In the genomic region with DNA sequence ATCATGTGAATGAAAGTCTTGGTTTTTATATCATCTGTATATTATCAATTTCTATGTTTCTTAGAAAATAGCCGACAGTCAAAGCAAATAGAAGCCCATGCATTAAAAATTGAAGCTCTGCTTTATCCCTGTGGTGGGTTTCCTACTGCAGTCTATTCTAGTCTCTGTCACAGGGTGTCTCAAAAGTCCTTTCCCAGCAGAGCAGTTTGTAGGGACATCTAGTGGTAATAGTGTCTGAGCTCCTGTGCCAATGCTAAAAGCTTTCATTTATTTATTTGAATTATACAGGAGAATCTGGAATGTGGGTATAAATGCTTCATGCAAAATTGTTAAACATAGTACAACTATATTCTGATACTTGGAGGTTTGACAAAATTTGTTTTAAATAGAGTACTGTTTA, we compare ENCODE assay signal across 15 mouse cellular contexts. TPM values are rescaled to one million over a fixed set of nuclear protein-coding genes. Genes with fewer than 3 reads are reported as not detected.
DNase-seq lines count a peak whose midpoint lies in the region; ATAC-seq and TF ChIP-seq lines count a peak whose summit lies in the region.
"Had no signal": no experiment of that assay in that cellular context is flagged by ENCODE, and none has a peak within 500 bp of the region (broad histone marks: within the 10 kb centered on the region; RNA-seq: fewer than 3 reads in every experiment).

No protein-coding gene starts in this region.

- no peak for TF ChIP-seq EP300 in heart, adult 2 months (IDR thresholded peaks at IDR 0.05; ENCODE audit: insufficient read depth, low read depth, low read length)

- no peaks in the 10 kb centered on the region for H3K79me2 ChIP-seq in heart, adult 2 months (replicated peaks; ENCODE audit: control insufficient read depth, insufficient read depth, low read length)

- no peak for ATAC-seq in lung, embryonic 14.5 days (ENCODE audit: insufficient read depth)
- no peak for ATAC-seq in embryonic facial prominence, embryonic 14.5 days (ENCODE audit: low read depth)

- H3K27ac ChIP-seq in heart, adult 2 months, result no peak overlapping the region
- no peak overlapping the region for H3K27ac ChIP-seq in lung, embryonic 14.5 days (ENCODE audit: low read depth)
- no peak overlapping the region for H3K27ac ChIP-seq in embryonic facial prominence, embryonic 14.5 days (replicated peaks; ENCODE audit: low read depth, low read length)
- H3K27ac ChIP-seq: limb, embryonic 13.5 days; macrophage had no signal

- H3K36me3 ChIP-seq in heart, adult 2 months (ENCODE audit: control insufficient read depth, insufficient read depth, low read length), result no peaks in the 10 kb centered on the region
- no peaks in the 10 kb centered on the region for H3K36me3 ChIP-seq in lung, embryonic 14.5 days (ENCODE audit: insufficient read depth)
- no peaks in the 10 kb centered on the region for H3K36me3 ChIP-seq in embryonic facial prominence, embryonic 14.5 days (ENCODE audit: control insufficient read depth, insufficient read depth, low read length)
- H3K36me3 ChIP-seq: limb, embryonic 13.5 days had no signal

- H3K27me3 ChIP-seq in heart, adult 2 months (ENCODE audit: control insufficient read depth, insufficient read depth, low read length), result peaks cover 9% of the 10 kb centered on the region
- H3K27me3 ChIP-seq in lung, embryonic 14.5 days (ENCODE audit: insufficient read depth, low read length), result peaks cover 14% of the 10 kb centered on the region
- H3K27me3 ChIP-seq in embryonic facial prominence, embryonic 14.5 days (replicated peaks; ENCODE audit: control insufficient read depth, insufficient read depth, low read length), result peaks cover 7% of the 10 kb centered on the region; the same call in 1 of the 2 replicates

- WGBS in heart, adult 2 months, result 25% methylated on average over 1 of the region's 1 CpGs
- 57% methylated on average over 1 of the region's 1 CpGs for WGBS in lung, embryonic 14.5 days
- 27% methylated on average over 1 of the region's 1 CpGs for WGBS in embryonic facial prominence, embryonic 14.5 days

- peak; percentile 48 for TF ChIP-seq CTCF in heart, adult 2 months (IDR thresholded peaks at IDR 0.05)
- peak; percentile 23; the same call in 1 of the 2 replicates for TF ChIP-seq CTCF in lung, embryonic 14.5 days (IDR thresholded peaks at IDR 0.05; ENCODE audit: low read depth)

- no peak overlapping the region for H3K4me2 ChIP-seq in lung, embryonic 14.5 days
- H3K4me2 ChIP-seq in embryonic facial prominence, embryonic 14.5 days (ENCODE audit: low read depth, low read length), result no peak overlapping the region
- H3K4me2 ChIP-seq: limb, embryonic 13.5 days had no signal

- H3K4me3 ChIP-seq in heart, adult 2 months, result no peak overlapping the region
- H3K4me3 ChIP-seq in lung, embryonic 14.5 days (ENCODE audit: low read depth, low read length), result no peak overlapping the region
- H3K4me3 ChIP-seq in embryonic facial prominence, embryonic 14.5 days (ENCODE audit: low read depth, low read length), result no peak overlapping the region
- H3K4me3 ChIP-seq: erythroblast, embryonic 14.5 days; limb, embryonic 13.5 days had no signal

- H3K9me3 ChIP-seq in lung, embryonic 14.5 days (ENCODE audit: low read depth, low read length), result no peaks in the 10 kb centered on the region
- H3K9me3 ChIP-seq in embryonic facial prominence, embryonic 14.5 days (ENCODE audit: control insufficient read depth, low read length), result no peaks in the 10 kb centered on the region
- H3K9me3 ChIP-seq: limb, embryonic 13.5 days had no signal

- no peak overlapping the region for H3K9ac ChIP-seq in heart, adult 2 months (ENCODE audit: low read depth, low read length)
- H3K9ac ChIP-seq in lung, embryonic 14.5 days, result no peak overlapping the region
- no peak overlapping the region for H3K9ac ChIP-seq in embryonic facial prominence, embryonic 14.5 days (ENCODE audit: low read depth, low read length)
- H3K9ac ChIP-seq: limb, embryonic 13.5 days had no signal

- TF ChIP-seq POLR2A in heart, adult 2 months (IDR thresholded peaks at IDR 0.05; ENCODE audit: insufficient read depth, low read depth, low read length), result no peak

- intact Hi-C loops in heart, adult 2 months (cut with DNase I), result loop anchor here (2.0 kb wide), 1 partner anchor 522 kb away; no protein-coding TSS in a partner anchor
- intact Hi-C loops in heart, postnatal 25 days (cut with DNase I), result loop anchor here (5.0 kb wide), 1 partner anchor 526 kb away; no protein-coding TSS in a partner anchor

- no peak for DNase-seq in heart, adult 2 months
- DNase-seq in heart, postnatal 25 days (ENCODE audit: low spot score), result no peak
- DNase-seq in lung, embryonic 14.5 days, result peak; percentile 34
- DNase-seq in lung, postnatal 36 days, result no peak
- DNase-seq in brain, adult 2 months (ENCODE audit: low read depth, low spot score), result peak; percentile 84
- peak; percentile 35 for DNase-seq in embryonic facial prominence, embryonic 14.5 days (ENCODE audit: low spot score)
- no peak for DNase-seq in lung, postnatal 14 days
- DNase-seq: kidney, postnatal 36 days had no signal

- H3K4me1 ChIP-seq in heart, adult 2 months (ENCODE audit: control insufficient read depth, insufficient read depth, low read length), result peaks cover 1% of the 10 kb centered on the region; the same call in 1 of the 2 replicates
- H3K4me1 ChIP-seq in lung, embryonic 14.5 days (ENCODE audit: insufficient read depth), result no peaks in the 10 kb centered on the region
- H3K4me1 ChIP-seq in embryonic facial prominence, embryonic 14.5 days (ENCODE audit: control insufficient read depth, insufficient read depth, low read length), result no peaks in the 10 kb centered on the region

RNA-seq across cellular contexts. Expression of gene Slitrk5, which starts 2.0 kb away (rescaled TPM):
- not detected for total RNA-seq in heart, adult 2 months (2021)
- 0.12 TPM in 2 replicates for polyA plus RNA-seq in heart, adult 2 months (2012; rRNA removed)
- not detected for total RNA-seq in heart, postnatal 25 days (2021)
- polyA plus RNA-seq in lung, embryonic 14.5 days (2014; fragmentation: Nextera tagmentation; extraction: Ambion mirVana), result 0.47 and 1.1 TPM in 2 replicates
- polyA plus RNA-seq in embryonic facial prominence, embryonic 14.5 days (2014; fragmentation: Nextera tagmentation; extraction: Ambion mirVana), result 3.7 and 5.0 TPM in 2 replicates
- total RNA-seq: monocyte, adult 5-6 weeks; neutrophil, adult 5-6 weeks had no signal
- polyA plus RNA-seq: liver, embryonic 16.5 days; macrophage; thymus, postnatal 0 days had no signal

Comparison
In these comparisons a context has a peak if more than half of its experiments do, and no peak if none do; other contexts are left out.
1. DNase-seq: peak in lung, embryonic 14.5 days (single experiment), brain, adult 2 months (single experiment) and embryonic facial prominence, embryonic 14.5 days (single experiment); none in heart, adult 2 months (0 of 2), heart, postnatal 25 days (single experiment), lung, postnatal 36 days (single experiment) and lung, postnatal 14 days (single experiment).